Mouse (Mus musculus): ENCODE measurements around the gene Btbd9. TPM values are rescaled to one million over a fixed set of nuclear protein-coding genes. Genes with fewer than 3 reads are reported as not detected.

The Btbd9 gene
- polyA plus RNA-seq, 1 experiment from 2014 or later = 40.9 TPM

GRCm38 (mm10) chr17:30428661-30429060 is 147.6 kb downstream of the Btbd9 start:
- Histone ChIP-seq H3K4me2 (ENCODE audit: low read length) (no peak overlapping the region), H3K4me3 (ENCODE audit: control insufficient read depth in 1 of 2, insufficient read depth in 1 of 2, low read depth in 1 of 2, low read length in 2 of 2) (no peak overlapping the region), H3K9me3 (ENCODE audit: control insufficient read depth, low read length) (no peaks in the 10 kb centered on the region), H3K27me3 (ENCODE audit: control insufficient read depth, insufficient read depth, low read length) (no peaks in the 10 kb centered on the region), H3K36me3 (ENCODE audit: control insufficient read depth, insufficient read depth, low read length) (no peaks in the 10 kb centered on the region), H3K9ac (ENCODE audit: low read length) (no peak overlapping the region), H3K4me1 (ENCODE audit: control insufficient read depth in 2 of 2, insufficient read depth in 2 of 2, low read length in 2 of 2) (peaks cover 2 to 7% of the 10 kb centered on the region in 2 experiments; a peak in 3 of 4 replicates), H3K27ac (replicated peaks in 1 of 2; ENCODE audit: control insufficient read depth in 1 of 2, insufficient read depth in 1 of 2, low read depth in 2 of 2, low read length in 2 of 2) (no peak overlapping the region)
- 94% methylated on average over 9 of the region's 9 CpGs for WGBS
- no peak for ATAC-seq (ENCODE audit: insufficient number of reproducible peaks, insufficient read depth, low FRiP score, low read depth)

- Histone ChIP-seq H3K27me3 (ENCODE audit: control insufficient read depth, insufficient read depth, low read length) (no peaks in the 10 kb centered on the region), H3K27ac (replicated peaks in 1 of 2; ENCODE audit: control insufficient read depth in 1 of 2, insufficient read depth in 1 of 2, low read depth in 2 of 2, low read length in 2 of 2) (peak overlapping the region; percentile 68 to 72), H3K9me3 (ENCODE audit: control insufficient read depth, low read length) (no peaks in the 10 kb centered on the region), H3K4me1 (ENCODE audit: control insufficient read depth in 2 of 2, insufficient read depth in 2 of 2, low read length in 2 of 2) (peaks cover 12 to 15% of the 10 kb centered on the region in 2 experiments), H3K36me3 (ENCODE audit: control insufficient read depth, insufficient read depth, low read length) (no peaks in the 10 kb centered on the region), H3K9ac (ENCODE audit: low read length) (no peak overlapping the region), H3K4me3 (ENCODE audit: control insufficient read depth in 1 of 2, insufficient read depth in 1 of 2, low read depth in 1 of 2, low read length in 2 of 2) (no peak overlapping the region), H3K4me2 (ENCODE audit: low read length) (no peak overlapping the region)
- WGBS = 27% methylated on average over 4 of the region's 4 CpGs
- no peak; the same call in 1 of the 2 replicates for ATAC-seq (ENCODE audit: insufficient number of reproducible peaks, insufficient read depth, low FRiP score, low read depth)
These were observed 152.9 kb downstream of the Btbd9 start for GRCm38 (mm10) chr17:30423256-30423852.

GRCm38 (mm10) chr17:30422278-30422677 is 154.0 kb downstream of the Btbd9 start:
- Histone ChIP-seq H3K27ac (replicated peaks in 1 of 2; ENCODE audit: control insufficient read depth in 1 of 2, insufficient read depth in 1 of 2, low read depth in 2 of 2, low read length in 2 of 2) (no peak overlapping the region), H3K9me3 (ENCODE audit: control insufficient read depth, low read length) (no peaks in the 10 kb centered on the region), H3K27me3 (ENCODE audit: control insufficient read depth, insufficient read depth, low read length) (no peaks in the 10 kb centered on the region), H3K4me3 (ENCODE audit: control insufficient read depth in 1 of 2, insufficient read depth in 1 of 2, low read depth in 1 of 2, low read length in 2 of 2) (no peak overlapping the region), H3K36me3 (ENCODE audit: control insufficient read depth, insufficient read depth, low read length) (no peaks in the 10 kb centered on the region), H3K4me2 (ENCODE audit: low read length) (no peak overlapping the region), H3K9ac (ENCODE audit: low read length) (no peak overlapping the region), H3K4me1 (ENCODE audit: control insufficient read depth in 2 of 2, insufficient read depth in 2 of 2, low read length in 2 of 2) (peaks cover 12 to 15% of the 10 kb centered on the region in 2 experiments)
- 64% methylated on average over 1 of the region's 1 CpGs for WGBS
- ATAC-seq (ENCODE audit: insufficient number of reproducible peaks, insufficient read depth, low FRiP score, low read depth) = no peak

GRCm38 (mm10) chr17:30421256-30421655 is 155.0 kb downstream of the Btbd9 start:
- WGBS = 89% methylated on average over 1 of the region's 1 CpGs
- no peak overlapping the region for H3K9ac ChIP-seq (ENCODE audit: low read length)
- no peaks in the 10 kb centered on the region for H3K9me3 ChIP-seq (ENCODE audit: control insufficient read depth, low read length)
- H3K4me1 ChIP-seq (ENCODE audit: control insufficient read depth in 2 of 2, insufficient read depth in 2 of 2, low read length in 2 of 2) = peaks cover 11 to 17% of the 10 kb centered on the region in 2 experiments
- H3K27ac ChIP-seq (replicated peaks in 1 of 2; ENCODE audit: control insufficient read depth in 1 of 2, insufficient read depth in 1 of 2, low read depth in 2 of 2, low read length in 2 of 2) = no peak overlapping the region
- no peak for ATAC-seq (ENCODE audit: insufficient number of reproducible peaks, insufficient read depth, low FRiP score, low read depth)
- no peaks in the 10 kb centered on the region for H3K27me3 ChIP-seq (ENCODE audit: control insufficient read depth, insufficient read depth, low read length)
- no peaks in the 10 kb centered on the region for H3K36me3 ChIP-seq (ENCODE audit: control insufficient read depth, insufficient read depth, low read length)
- no peak overlapping the region for H3K4me3 ChIP-seq (ENCODE audit: control insufficient read depth in 1 of 2, insufficient read depth in 1 of 2, low read depth in 1 of 2, low read length in 2 of 2)
- H3K4me2 ChIP-seq (ENCODE audit: low read length) = no peak overlapping the region

- no peak overlapping the region for H3K27ac ChIP-seq (replicated peaks in 1 of 2; ENCODE audit: control insufficient read depth in 1 of 2, insufficient read depth in 1 of 2, low read depth in 2 of 2, low read length in 2 of 2)
- peaks cover 10 to 18% of the 10 kb centered on the region in 2 experiments; a peak in 3 of 4 replicates for H3K4me1 ChIP-seq (ENCODE audit: control insufficient read depth in 2 of 2, insufficient read depth in 2 of 2, low read length in 2 of 2)
- no peak overlapping the region for H3K4me3 ChIP-seq (ENCODE audit: control insufficient read depth in 1 of 2, insufficient read depth in 1 of 2, low read depth in 1 of 2, low read length in 2 of 2)
- ATAC-seq (ENCODE audit: insufficient number of reproducible peaks, insufficient read depth, low FRiP score, low read depth) = no peak
- H3K36me3 ChIP-seq (ENCODE audit: control insufficient read depth, insufficient read depth, low read length) = no peaks in the 10 kb centered on the region
- no peaks in the 10 kb centered on the region for H3K27me3 ChIP-seq (ENCODE audit: control insufficient read depth, insufficient read depth, low read length)
- no peaks in the 10 kb centered on the region for H3K9me3 ChIP-seq (ENCODE audit: control insufficient read depth, low read length)
- H3K4me2 ChIP-seq (ENCODE audit: low read length) = no peak overlapping the region
- H3K9ac ChIP-seq (ENCODE audit: low read length) = no peak overlapping the region
- WGBS = 80% methylated on average over 7 of the region's 7 CpGs
These were observed 156.8 kb downstream of the Btbd9 start for GRCm38 (mm10) chr17:30419494-30419893.

GRCm38 (mm10) chr17:30418510-30418909 is 157.8 kb downstream of the Btbd9 start:
- Histone ChIP-seq H3K4me2 (ENCODE audit: low read length) (no peak overlapping the region), H3K9me3 (ENCODE audit: control insufficient read depth, low read length) (no peaks in the 10 kb centered on the region), H3K4me3 (ENCODE audit: control insufficient read depth in 1 of 2, insufficient read depth in 1 of 2, low read depth in 1 of 2, low read length in 2 of 2) (no peak overlapping the region), H3K36me3 (ENCODE audit: control insufficient read depth, insufficient read depth, low read length) (no peaks in the 10 kb centered on the region), H3K27ac (replicated peaks in 1 of 2; ENCODE audit: control insufficient read depth in 1 of 2, insufficient read depth in 1 of 2, low read depth in 2 of 2, low read length in 2 of 2) (no peak overlapping the region), H3K9ac (ENCODE audit: low read length) (no peak overlapping the region), H3K27me3 (ENCODE audit: control insufficient read depth, insufficient read depth, low read length) (no peaks in the 10 kb centered on the region), H3K4me1 (ENCODE audit: control insufficient read depth in 2 of 2, insufficient read depth in 2 of 2, low read length in 2 of 2) (peaks cover 9 to 14% of the 10 kb centered on the region in 2 experiments; a peak in 3 of 4 replicates)
- ATAC-seq (ENCODE audit: insufficient number of reproducible peaks, insufficient read depth, low FRiP score, low read depth) = no peak
- WGBS = 48% methylated on average over 4 of the region's 4 CpGs

- ATAC-seq (ENCODE audit: insufficient number of reproducible peaks, insufficient read depth, low FRiP score, low read depth) = no peak
- H3K4me3 ChIP-seq (ENCODE audit: control insufficient read depth in 1 of 2, insufficient read depth in 1 of 2, low read depth in 1 of 2, low read length in 2 of 2) = no peak overlapping the region
- H3K27me3 ChIP-seq (ENCODE audit: control insufficient read depth, insufficient read depth, low read length) = no peaks in the 10 kb centered on the region
- no peaks in the 10 kb centered on the region for H3K36me3 ChIP-seq (ENCODE audit: control insufficient read depth, insufficient read depth, low read length)
- H3K9me3 ChIP-seq (ENCODE audit: control insufficient read depth, low read length) = no peaks in the 10 kb centered on the region
- H3K4me2 ChIP-seq (ENCODE audit: low read length) = no peak overlapping the region
- no peak overlapping the region for H3K9ac ChIP-seq (ENCODE audit: low read length)
- H3K27ac ChIP-seq (replicated peaks in 1 of 2; ENCODE audit: control insufficient read depth in 1 of 2, insufficient read depth in 1 of 2, low read depth in 2 of 2, low read length in 2 of 2) = no peak overlapping the region
- peaks cover 3 to 8% of the 10 kb centered on the region in 2 experiments; a peak in 1 of 4 replicates for H3K4me1 ChIP-seq (ENCODE audit: control insufficient read depth in 2 of 2, insufficient read depth in 2 of 2, low read length in 2 of 2)
- WGBS = 62% methylated on average over 4 of the region's 4 CpGs
These were observed 159.2 kb downstream of the Btbd9 start for GRCm38 (mm10) chr17:30417106-30417505.

- Histone ChIP-seq H3K36me3 (ENCODE audit: control insufficient read depth, insufficient read depth, low read length) (no peaks in the 10 kb centered on the region), H3K27me3 (ENCODE audit: control insufficient read depth, insufficient read depth, low read length) (no peaks in the 10 kb centered on the region), H3K4me1 (ENCODE audit: control insufficient read depth in 2 of 2, insufficient read depth in 2 of 2, low read length in 2 of 2) (peaks cover 3 to 8% of the 10 kb centered on the region in 2 experiments; a peak in 1 of 4 replicates), H3K4me2 (ENCODE audit: low read length) (no peak overlapping the region), H3K4me3 (ENCODE audit: control insufficient read depth in 1 of 2, insufficient read depth in 1 of 2, low read depth in 1 of 2, low read length in 2 of 2) (no peak overlapping the region), H3K27ac (replicated peaks in 1 of 2; ENCODE audit: control insufficient read depth in 1 of 2, insufficient read depth in 1 of 2, low read depth in 2 of 2, low read length in 2 of 2) (no peak overlapping the region), H3K9me3 (ENCODE audit: control insufficient read depth, low read length) (no peaks in the 10 kb centered on the region), H3K9ac (ENCODE audit: low read length) (no peak overlapping the region)
- 40% methylated on average over 3 of the region's 3 CpGs for WGBS
- ATAC-seq (ENCODE audit: insufficient number of reproducible peaks, insufficient read depth, low FRiP score, low read depth) = no peak
These were observed 160.6 kb downstream of the Btbd9 start for GRCm38 (mm10) chr17:30415693-30416092.

Measured in heart, embryonic 14.5 days (tissue).